Mouse (Mus musculus): Measurements from ENCODE around the gene Arhgap29. TPM values are rescaled to one million over a fixed set of nuclear protein-coding genes. Genes with fewer than 3 reads are reported as not detected.

The Arhgap29 gene
- total RNA-seq, 4 experiments from 2014 or later: 47.3 to 67.5 (median 51.3) TPM

GRCm38 (mm10) chr3:121945957-121946356, 6.4 kb upstream of the Arhgap29 start:
- no peak for DNase-seq

GRCm38 (mm10) chr3:121946765-121947164, 5.6 kb upstream of the Arhgap29 start:
- DNase-seq: no peak

GRCm38 (mm10) chr3:121950139-121950538, 2.2 kb upstream of the Arhgap29 start:
- no peak for DNase-seq

GRCm38 (mm10) chr3:121951116-121951515, 1.2 kb upstream of the Arhgap29 start:
- DNase-seq: no peak

- peak; percentile 88 for DNase-seq
These were observed 700 bp downstream of the Arhgap29 start for GRCm38 (mm10) chr3:121953049-121953432.

- DNase-seq: peak; percentile 30
These were observed 1.3 kb downstream of the Arhgap29 start for GRCm38 (mm10) chr3:121953433-121954161.

GRCm38 (mm10) chr3:121954421-121954820, 2.1 kb downstream of the Arhgap29 start:
- DNase-seq: no peak

- no peak for DNase-seq
These were observed 3.2 kb downstream of the Arhgap29 start for GRCm38 (mm10) chr3:121955527-121955926.

GRCm38 (mm10) chr3:121956789-121957188, 4.4 kb downstream of the Arhgap29 start:
- no peak for DNase-seq

GRCm38 (mm10) chr3:121957606-121958344, 5.4 kb downstream of the Arhgap29 start:
- DNase-seq: no peak

- DNase-seq: no peak
These were observed 11.8 kb downstream of the Arhgap29 start for GRCm38 (mm10) chr3:121964173-121964572.

GRCm38 (mm10) chr3:121967681-121968476, 15.5 kb downstream of the Arhgap29 start:
- DNase-seq: peak; percentile 86

- peak; percentile 33 for DNase-seq
These were observed 16.3 kb downstream of the Arhgap29 start for GRCm38 (mm10) chr3:121968621-121969020.

- no peak for DNase-seq
These were observed 17.1 kb downstream of the Arhgap29 start for GRCm38 (mm10) chr3:121969451-121969850.

GRCm38 (mm10) chr3:121973761-121974160, 21.4 kb downstream of the Arhgap29 start:
- no peak for DNase-seq

GRCm38 (mm10) chr3:121975381-121975780, 23.0 kb downstream of the Arhgap29 start:
- DNase-seq: no peak

- no peak for DNase-seq
These were observed 29.0 kb downstream of the Arhgap29 start for GRCm38 (mm10) chr3:121981306-121981705.

GRCm38 (mm10) chr3:121982450-121982849, 30.1 kb downstream of the Arhgap29 start:
- DNase-seq: no peak

- no peak for DNase-seq
These were observed 42.8 kb downstream of the Arhgap29 start for GRCm38 (mm10) chr3:121995125-121995524.

GRCm38 (mm10) chr3:121999934-122000333, 47.6 kb downstream of the Arhgap29 start:
- no peak for DNase-seq

GRCm38 (mm10) chr3:122001568-122001967, 49.2 kb downstream of the Arhgap29 start:
- no peak for DNase-seq

GRCm38 (mm10) chr3:122009818-122010217, 57.5 kb downstream of the Arhgap29 start:
- DNase-seq: no peak

GRCm38 (mm10) chr3:122010292-122010691, 58.0 kb downstream of the Arhgap29 start:
- no peak for DNase-seq

Data from adrenal gland, adult 8-10 months (tissue).